Mouse (Mus musculus) heart, embryonic 11.5 days (tissue): ENCODE data around the gene Strn4. TPM values are rescaled to one million over a fixed set of nuclear protein-coding genes. Genes with fewer than 3 reads are reported as not detected.

Experiments used
- ATAC-seq: fragments of 200-750 bp; cut with Nextera tagmentation; replicated peaks from 2 replicates; pipeline ENCODE4 v1.8.0; 2017; ENCODE audit warnings: moderate library complexity; ENCODE audit not compliant: insufficient number of reproducible peaks, low FRiP score, low TSS enrichment
- H3K27ac ChIP-seq: fragments of 300-500 bp; sonication (generic); 2 replicates; pipeline ENCODE4 v1.5.1; 2014; ENCODE audit warnings: mild to moderate bottlenecking, low read depth, low read length
- H3K27me3 ChIP-seq: fragments of 300-500 bp; sonication (generic); 2 replicates; pipeline ENCODE4 v1.6.1; 2014; ENCODE audit warnings: mild to moderate bottlenecking, low read length, mixed read lengths; ENCODE audit not compliant: control insufficient read depth, insufficient read depth
- H3K36me3 ChIP-seq: fragments of 300-500 bp; sonication (generic); 2 replicates; pipeline ENCODE4 v1.6.1; 2014; ENCODE audit warnings: mild to moderate bottlenecking, low read length, moderate library complexity, mixed read lengths; ENCODE audit not compliant: control insufficient read depth, insufficient read depth
- H3K4me1 ChIP-seq: fragments of 300-500 bp; sonication (generic); 2 replicates; pipeline ENCODE4 v1.6.1; 2014; ENCODE audit warnings: low read length; ENCODE audit not compliant: control insufficient read depth, insufficient read depth
- H3K4me2 ChIP-seq: fragments of 300-500 bp; sonication (generic); 2 replicates; pipeline ENCODE4 v1.6.1; 2014; ENCODE audit warnings: mild to moderate bottlenecking, moderate library complexity
- H3K4me3 ChIP-seq: fragments of 300-500 bp; sonication (generic); 2 replicates; pipeline ENCODE4 v1.5.1; 2014; ENCODE audit warnings: low read depth, low read length
- H3K9ac ChIP-seq: fragments of 300-500 bp; sonication (generic); 2 replicates; pipeline ENCODE4 v1.6.1; 2014; ENCODE audit warnings: mild to moderate bottlenecking, low read depth, low read length, moderate library complexity
- H3K9me3 ChIP-seq: fragments of 300-500 bp; sonication (generic); replicated peaks from 2 replicates; pipeline ENCODE4 v1.6.1; 2016; ENCODE audit warnings: low read length; ENCODE audit not compliant: control insufficient read depth
- WGBS: fragments of 180-500 bp; shearing (Covaris S2); extraction: QIAGEN DNeasy Blood & Tissue Kit; methylation state at CpG from one replicate; pipeline ENCODE4 v1.1.7; 2014; ENCODE audit not compliant: insufficient replicate concordance; 5-methylcytosine and 5-hydroxymethylcytosine counted together
- polyA plus RNA-seq: library from polyadenylated mRNA; unstranded; fragments of >200 nt; fragmentation: Nextera tagmentation; extraction: Ambion mirVana; gene quantifications from 2 replicates; pipeline ENCODE4 v1.2.1, GENCODE M21; 2014

Gene Strn4
- polyA plus RNA-seq, 1 experiment from 2014 or later, result 81.4 TPM

- Histone ChIP-seq H3K9me3 (peaks cover 5% of the 10 kb centered on the region; the same call in 1 of the 2 replicates), H3K27me3 (peaks cover 6% of the 10 kb centered on the region), H3K27ac (peak overlapping the region; percentile 98), H3K9ac (peak overlapping the region; percentile 67; the same call in 1 of the 2 replicates), H3K4me1 (peaks cover 34% of the 10 kb centered on the region), H3K4me3 (peak overlapping the region; percentile 5; the same call in 1 of the 2 replicates), H3K4me2 (peak overlapping the region; percentile 38), H3K36me3 (peaks cover 26% of the 10 kb centered on the region)
- WGBS, result 16% methylated on average over 9 of the region's 9 CpGs
- peak; percentile 43; the same call in 1 of the 2 replicates for ATAC-seq
Observed at GRCm38 (mm10) chr7:16879796-16880547, 64.3 kb downstream of the Strn4 start.

GRCm38 (mm10) chr7:16880615-16881014, 64.9 kb downstream of the Strn4 start:
- Histone ChIP-seq H3K9ac (peak overlapping the region; percentile 67; the same call in 1 of the 2 replicates), H3K27ac (peak overlapping the region; percentile 98), H3K4me3 (no peak overlapping the region), H3K4me2 (peak overlapping the region; percentile 38), H3K4me1 (peaks cover 34% of the 10 kb centered on the region), H3K36me3 (peaks cover 32% of the 10 kb centered on the region), H3K9me3 (peaks cover 9% of the 10 kb centered on the region), H3K27me3 (peaks cover 11% of the 10 kb centered on the region)
- ATAC-seq, result no peak
- WGBS, result 23% methylated on average over 5 of the region's 5 CpGs

- ATAC-seq, result no peak
- Histone ChIP-seq H3K27me3 (peaks cover 21% of the 10 kb centered on the region), H3K36me3 (peaks cover 56% of the 10 kb centered on the region), H3K4me3 (no peak overlapping the region), H3K9me3 (peaks cover 14% of the 10 kb centered on the region), H3K9ac (no peak overlapping the region), H3K27ac (no peak overlapping the region; the same call in 1 of the 2 replicates), H3K4me1 (peaks cover 26% of the 10 kb centered on the region), H3K4me2 (no peak overlapping the region)
- 72% methylated on average over 6 of the region's 6 CpGs for WGBS
Observed at GRCm38 (mm10) chr7:16883162-16883561, 67.5 kb downstream of the Strn4 start.

GRCm38 (mm10) chr7:16884334-16884733, 68.6 kb downstream of the Strn4 start:
- H3K9me3 ChIP-seq, result peaks cover 14% of the 10 kb centered on the region
- no peak overlapping the region for H3K4me3 ChIP-seq
- H3K36me3 ChIP-seq, result peaks cover 56% of the 10 kb centered on the region
- peaks cover 21% of the 10 kb centered on the region for H3K27me3 ChIP-seq
- H3K4me2 ChIP-seq, result no peak overlapping the region
- no peak for ATAC-seq
- H3K4me1 ChIP-seq, result peaks cover 26% of the 10 kb centered on the region
- 61% methylated on average over 4 of the region's 4 CpGs for WGBS
- H3K27ac ChIP-seq, result no peak overlapping the region
- no peak overlapping the region for H3K9ac ChIP-seq

- 18% methylated on average over 74 of the region's 95 CpGs for WGBS
- no peak overlapping the region for H3K27ac ChIP-seq
- H3K36me3 ChIP-seq, result peaks cover 56% of the 10 kb centered on the region
- H3K4me2 ChIP-seq, result peak overlapping the region; percentile 52
- H3K4me1 ChIP-seq, result peaks cover 21% of the 10 kb centered on the region
- peak overlapping the region; percentile 27 for H3K4me3 ChIP-seq
- H3K9me3 ChIP-seq, result peaks cover 14% of the 10 kb centered on the region
- no peak overlapping the region for H3K9ac ChIP-seq
- peaks cover 21% of the 10 kb centered on the region for H3K27me3 ChIP-seq
- ATAC-seq, result peak; percentile 21; the same call in 1 of the 2 replicates
Observed at GRCm38 (mm10) chr7:16885271-16885776, 69.6 kb downstream of the Strn4 start.

GRCm38 (mm10) chr7:16885905-16886304, 70.2 kb downstream of the Strn4 start:
- no peak for ATAC-seq
- Histone ChIP-seq H3K36me3 (peaks cover 56% of the 10 kb centered on the region), H3K4me1 (peaks cover 19% of the 10 kb centered on the region), H3K9me3 (peaks cover 14% of the 10 kb centered on the region), H3K4me2 (no peak overlapping the region), H3K9ac (no peak overlapping the region), H3K27ac (no peak overlapping the region), H3K27me3 (peaks cover 21% of the 10 kb centered on the region), H3K4me3 (peak overlapping the region; percentile 27)
- 50% methylated on average over 57 of the region's 59 CpGs for WGBS

Other genes with a start within 250 kb of the Strn4 start
- gene Arhgap35, start 200.9 kb upstream of the Strn4 start, polyA plus RNA-seq, result 15.9 and 17.2 TPM in 2 replicates
- gene Ceacam15, start 140.2 kb upstream of the Strn4 start, polyA plus RNA-seq, result 0.11 and 0.21 TPM in 2 replicates
- gene Ceacam9, start 94.0 kb upstream of the Strn4 start, polyA plus RNA-seq, result not detected in 2 replicates
- 256 TPM in 2 replicates for gene Ap2s1, start 77.5 kb upstream of the Strn4 start, polyA plus RNA-seq
- 26.9 and 30.1 TPM in 2 replicates for gene Slc1a5, start 34.5 kb upstream of the Strn4 start, polyA plus RNA-seq
- 25.6 and 27.7 TPM in 2 replicates for gene Fkrp, start 843 bp downstream of the Strn4 start, polyA plus RNA-seq
- 10.8 and 11.6 TPM in 2 replicates for gene Prkd2, start 27.0 kb downstream of the Strn4 start, polyA plus RNA-seq
- 9.5 and 10.6 TPM in 2 replicates for gene Dact3, start 59.4 kb downstream of the Strn4 start, polyA plus RNA-seq
- gene Gng8, start 75.9 kb downstream of the Strn4 start, polyA plus RNA-seq, result 3.5 and 4.2 TPM in 2 replicates
- gene Ptgir, start 90.6 kb downstream of the Strn4 start, polyA plus RNA-seq, result 0.19 and 0.34 TPM in 2 replicates
- gene Calm3, start 108.2 kb downstream of the Strn4 start, polyA plus RNA-seq, result 150 and 156 TPM in 2 replicates
- 1.5 and 2.0 TPM in 2 replicates for gene Pnmal2, start 128.8 kb downstream of the Strn4 start, polyA plus RNA-seq
- 0.18 and 0.46 TPM in 2 replicates for gene Pnmal1, start 143.8 kb downstream of the Strn4 start, polyA plus RNA-seq
- gene Gm42372, start 167.2 kb downstream of the Strn4 start, polyA plus RNA-seq, result 0.20 TPM in 2 replicates
- 22.6 and 36.1 TPM in 2 replicates for gene Ccdc8, start 176.8 kb downstream of the Strn4 start, polyA plus RNA-seq
- gene Ppp5c, start 212.0 kb downstream of the Strn4 start, polyA plus RNA-seq, result 87.0 and 95.3 TPM in 2 replicates
- gene Hif3a, start 246.5 kb downstream of the Strn4 start, polyA plus RNA-seq, result 31.6 and 37.2 TPM in 2 replicates